Mouse (Mus musculus) spleen, embryonic (tissue): ENCODE results near the gene Asxl2.
"Not testable (repeated sequence)": the region's sequence is repeated elsewhere in the genome, so short reads cannot be mapped to it uniquely, and the experiment has no call there.

Experiments
- CTCF ChIA-PET: fragments of 350-600 bp; sonication (Branson Sonifier 250); formaldehyde crosslinking; loops from one replicate; lab custom pipeline; 2022; lab: Charles Lee

The Asxl2 gene

GRCm38 (mm10) chr12:3426530-3427034 lies at the start of gene Asxl2:
TSS of gene Asxl2 (plus strand) at chr12:3426857.
- CTCF ChIA-PET = no interaction called here

- CTCF ChIA-PET = no interaction called here
These were observed 49.5 kb upstream of the Asxl2 start for GRCm38 (mm10) chr12:3377190-3377589.

GRCm38 (mm10) chr12:3377755-3378154 lies 48.9 kb upstream of the Asxl2 start:
- CTCF ChIA-PET = no interaction called here

GRCm38 (mm10) chr12:3384860-3385259 lies 41.8 kb upstream of the Asxl2 start:
- CTCF ChIA-PET = no interaction called here

GRCm38 (mm10) chr12:3385271-3385670 lies 41.4 kb upstream of the Asxl2 start:
- CTCF ChIA-PET = no interaction called here

GRCm38 (mm10) chr12:3385940-3386339 lies 40.7 kb upstream of the Asxl2 start:
- CTCF ChIA-PET = no interaction called here

GRCm38 (mm10) chr12:3387891-3388290 lies 38.8 kb upstream of the Asxl2 start:
- CTCF ChIA-PET = no interaction called here

- CTCF ChIA-PET = no interaction called here
These were observed 37.3 kb upstream of the Asxl2 start for GRCm38 (mm10) chr12:3389394-3389793.

GRCm38 (mm10) chr12:3390071-3390470 lies 36.6 kb upstream of the Asxl2 start:
- CTCF ChIA-PET = no interaction called here

- CTCF ChIA-PET = interaction anchor here (0.8 kb wide), 1 partner anchor 19 kb away, joined by 4 read pairs; no protein-coding TSS in a partner anchor
These were observed 35.9 kb upstream of the Asxl2 start for GRCm38 (mm10) chr12:3390577-3391262.

GRCm38 (mm10) chr12:3391276-3391675 lies 35.4 kb upstream of the Asxl2 start:
- CTCF ChIA-PET = interaction anchor here (0.8 kb wide), 1 partner anchor 18 kb away, joined by 4 read pairs; no protein-coding TSS in a partner anchor

- CTCF ChIA-PET = no interaction called here
These were observed 33.5 kb upstream of the Asxl2 start for GRCm38 (mm10) chr12:3393140-3393539.

GRCm38 (mm10) chr12:3396931-3397330 lies 29.7 kb upstream of the Asxl2 start:
- CTCF ChIA-PET = no interaction called here

- CTCF ChIA-PET = not testable (repeated sequence)
These were observed 21.0 kb upstream of the Asxl2 start for GRCm38 (mm10) chr12:3405662-3406061.

GRCm38 (mm10) chr12:3406585-3406984 lies 20.1 kb upstream of the Asxl2 start:
- CTCF ChIA-PET = no interaction called here

GRCm38 (mm10) chr12:3414956-3415355 lies 11.7 kb upstream of the Asxl2 start:
- CTCF ChIA-PET = no interaction called here

GRCm38 (mm10) chr12:3418761-3419160 lies 7.9 kb upstream of the Asxl2 start:
- CTCF ChIA-PET = no interaction called here

- CTCF ChIA-PET = interaction anchor here (0.7 to 1.1 kb wide), 2 partner anchors 15 to 1015 kb away, joined by 3 read pairs; no protein-coding TSS in a partner anchor
These were observed 6.1 kb upstream of the Asxl2 start for GRCm38 (mm10) chr12:3420519-3420918.

GRCm38 (mm10) chr12:3422786-3423185 lies 3.9 kb upstream of the Asxl2 start:
- CTCF ChIA-PET = no interaction called here

- CTCF ChIA-PET = no interaction called here
These were observed 2.5 kb upstream of the Asxl2 start for GRCm38 (mm10) chr12:3424179-3424578.

GRCm38 (mm10) chr12:3425375-3426341 lies 999 bp upstream of the Asxl2 start:
- CTCF ChIA-PET = no interaction called here
